Mouse (Mus musculus) kidney, embryonic 14.5 days (tissue): ENCODE measurements around the gene Foxo3. TPM values are rescaled to one million over a fixed set of nuclear protein-coding genes. Genes with fewer than 3 reads are reported as not detected.

Experiments
- ATAC-seq: fragments of 200-750 bp; cut with Nextera tagmentation; 2 replicates; pipeline ENCODE4 v1.8.0; 2017; ENCODE audit warnings: moderate number of reproducible peaks, mild to moderate bottlenecking, moderate TSS enrichment, moderate library complexity; ENCODE audit not compliant: low FRiP score, low TSS enrichment
- H3K27ac ChIP-seq: fragments of 300-500 bp; sonication (generic); 2 replicates; pipeline ENCODE4 v1.5.1; 2014; ENCODE audit warnings: low read depth, mild to moderate bottlenecking, low read length, moderate library complexity, mixed read lengths
- H3K27me3 ChIP-seq: fragments of 300-500 bp; sonication (generic); 2 replicates; pipeline ENCODE4 v1.6.1; 2014; ENCODE audit warnings: mild to moderate bottlenecking, low read length; ENCODE audit not compliant: control insufficient read depth, insufficient read depth
- H3K36me3 ChIP-seq: fragments of 300-500 bp; sonication (generic); 2 replicates; pipeline ENCODE4 v1.6.1; 2014; ENCODE audit warnings: low read length, mixed read lengths; ENCODE audit not compliant: control insufficient read depth, insufficient read depth
- H3K4me1 ChIP-seq: fragments of 300-500 bp; sonication (generic); 2 replicates; pipeline ENCODE4 v1.6.1; 2014; ENCODE audit warnings: low read length, mixed read lengths; ENCODE audit not compliant: control insufficient read depth, insufficient read depth
- H3K4me2 ChIP-seq: fragments of 300-500 bp; sonication (generic); replicated peaks from 2 replicates; pipeline ENCODE4 v1.6.1; 2014; ENCODE audit warnings: low read depth, mild to moderate bottlenecking, low read length
- H3K4me3 ChIP-seq: fragments of 300-500 bp; sonication (generic); 2 replicates; pipeline ENCODE4 v1.5.1; 2014; ENCODE audit warnings: mild to moderate bottlenecking, low read length
- H3K9ac ChIP-seq: fragments of 300-500 bp; sonication (generic); 2 replicates; pipeline ENCODE4 v1.6.1; 2014; ENCODE audit warnings: low read depth, mild to moderate bottlenecking, low read length, moderate library complexity
- H3K9me3 ChIP-seq: fragments of 300-500 bp; sonication (generic); 2 replicates; pipeline ENCODE4 v1.6.1; 2016; ENCODE audit warnings: low read length; ENCODE audit not compliant: control insufficient read depth
- WGBS: fragments of 180-500 bp; shearing (Covaris S2); extraction: QIAGEN DNeasy Blood & Tissue Kit; methylation state at CpG from one replicate; pipeline ENCODE4 v1.1.7; 2014; 5-methylcytosine and 5-hydroxymethylcytosine counted together
- polyA plus RNA-seq: library from polyadenylated mRNA; unstranded; fragments of >200 nt; fragmentation: Nextera tagmentation; extraction: Ambion mirVana; gene quantifications from 2 replicates; pipeline ENCODE4 v1.2.1, GENCODE M21; 2014

The Foxo3 gene
- polyA plus RNA-seq, 1 experiment from 2014 or later, result 8.2 TPM

DNA sequence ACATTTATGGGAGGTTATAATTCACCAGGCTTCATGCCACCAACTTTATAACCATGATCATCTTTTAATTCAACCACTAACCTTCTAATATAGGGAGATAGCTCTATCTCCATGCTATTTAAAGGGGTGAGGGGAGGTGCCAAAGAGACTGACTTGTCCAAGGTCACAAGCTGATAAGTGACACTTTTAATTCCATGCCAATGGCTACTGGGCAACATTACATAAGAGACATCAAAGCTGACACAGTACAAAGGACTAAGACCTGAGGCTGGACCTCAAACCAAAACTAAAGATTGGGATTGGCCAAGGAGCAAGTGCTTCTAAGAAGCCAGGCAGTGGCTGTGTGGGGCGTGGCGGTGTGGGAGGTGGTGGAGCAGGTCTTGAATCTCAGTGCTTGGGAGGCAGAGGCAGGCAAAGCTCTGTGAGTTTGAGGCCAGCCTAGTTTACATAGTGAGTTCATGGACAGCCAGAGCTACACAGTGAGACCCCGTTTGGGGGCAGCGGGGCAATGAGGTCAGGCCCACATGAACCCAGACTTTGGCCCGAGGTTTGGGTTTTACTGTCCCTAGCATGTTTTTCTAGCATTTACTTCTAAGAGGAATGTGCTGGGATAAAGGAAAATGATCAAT is 46.0 kb downstream of the Foxo3 start:
- Histone ChIP-seq H3K36me3 (no peaks in the 10 kb centered on the region; the same call in 1 of the 2 replicates), H3K9me3 (no peaks in the 10 kb centered on the region), H3K27me3 (no peaks in the 10 kb centered on the region), H3K4me1 (peaks cover 4% of the 10 kb centered on the region; the same call in 1 of the 2 replicates), H3K4me3 (no peak overlapping the region), H3K9ac (no peak overlapping the region), H3K27ac (no peak overlapping the region), H3K4me2 (no peak overlapping the region)
- 82% methylated on average over 5 of the region's 5 CpGs for WGBS
- ATAC-seq, result no peak

- ATAC-seq, result no peak
- no peaks in the 10 kb centered on the region; the same call in 1 of the 2 replicates for H3K4me1 ChIP-seq
- WGBS, result 62% methylated on average over 4 of the region's 4 CpGs
Measured at GRCm38 (mm10) chr10:42227751-42228241, 48.8 kb downstream of the Foxo3 start.

GRCm38 (mm10) chr10:42226176-42226575 is 50.4 kb downstream of the Foxo3 start:
- H3K4me1 ChIP-seq, result no peaks in the 10 kb centered on the region; the same call in 1 of the 2 replicates
- H3K9ac ChIP-seq, result no peak overlapping the region
- ATAC-seq, result no peak
- H3K27me3 ChIP-seq, result no peaks in the 10 kb centered on the region
- 92% methylated on average over 15 of the region's 15 CpGs for WGBS
- H3K9me3 ChIP-seq, result no peaks in the 10 kb centered on the region
- no peak overlapping the region for H3K4me3 ChIP-seq
- H3K4me2 ChIP-seq, result no peak overlapping the region
- H3K36me3 ChIP-seq, result no peaks in the 10 kb centered on the region; the same call in 1 of the 2 replicates
- H3K27ac ChIP-seq, result no peak overlapping the region

More at GRCm38 (mm10) chr10:42227751-42228241, 48.8 kb downstream of the Foxo3 start:
- Histone ChIP-seq H3K4me3 (no peak overlapping the region), H3K27me3 (no peaks in the 10 kb centered on the region), H3K27ac (no peak overlapping the region), H3K4me2 (no peak overlapping the region), H3K36me3 (no peaks in the 10 kb centered on the region; the same call in 1 of the 2 replicates), H3K9me3 (no peaks in the 10 kb centered on the region), H3K9ac (no peak overlapping the region)

DNA sequence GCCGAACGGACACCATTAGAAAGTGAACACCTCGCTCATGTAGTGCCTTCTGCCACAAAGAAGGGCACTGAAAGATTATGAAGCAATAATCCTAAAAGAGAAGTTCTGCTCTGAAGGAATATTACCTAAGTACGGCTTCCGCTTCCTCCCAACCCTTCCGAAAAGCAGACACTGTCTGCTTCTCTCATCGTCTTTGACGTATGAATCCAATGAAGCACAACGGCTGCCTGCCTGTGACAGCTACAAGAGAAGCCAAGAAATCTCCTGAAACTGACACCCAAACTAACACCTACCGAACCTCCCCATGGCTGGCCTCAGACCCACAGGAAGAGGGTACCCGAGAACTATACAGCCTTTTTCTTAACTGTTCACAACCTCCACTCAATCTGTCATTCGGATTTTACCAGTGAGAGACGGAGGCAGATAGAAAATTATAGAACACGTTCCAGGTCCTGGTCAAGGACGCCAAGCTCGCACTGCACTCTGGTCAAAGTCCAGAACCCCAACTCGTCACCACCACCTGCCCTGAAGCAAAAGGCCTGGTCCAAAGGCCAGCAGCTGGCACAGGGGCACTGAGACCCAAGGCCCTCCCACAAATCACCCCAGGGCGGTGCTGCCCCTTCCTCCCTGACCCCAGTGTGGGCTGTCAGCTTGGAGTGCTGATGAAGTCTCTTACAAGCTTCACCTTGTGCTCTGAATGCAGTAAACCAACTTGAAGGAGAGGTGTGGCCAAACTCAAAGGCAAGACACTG is 51.2 kb downstream of the Foxo3 start:
- H3K4me2 ChIP-seq, result no peak overlapping the region
- no peak for ATAC-seq
- H3K4me1 ChIP-seq, result peaks cover 5% of the 10 kb centered on the region; the same call in 1 of the 2 replicates
- H3K4me3 ChIP-seq, result no peak overlapping the region
- no peaks in the 10 kb centered on the region for H3K9me3 ChIP-seq
- WGBS, result 60% methylated on average over 18 of the region's 18 CpGs
- H3K36me3 ChIP-seq, result no peaks in the 10 kb centered on the region; the same call in 1 of the 2 replicates
- no peaks in the 10 kb centered on the region for H3K27me3 ChIP-seq
- H3K27ac ChIP-seq, result no peak overlapping the region
- H3K9ac ChIP-seq, result no peak overlapping the region

GRCm38 (mm10) chr10:42221996-42222395 is 54.6 kb downstream of the Foxo3 start:
- WGBS, result 69% methylated on average over 11 of the region's 11 CpGs
- H3K4me2 ChIP-seq, result no peak overlapping the region
- no peak for ATAC-seq
- no peak overlapping the region for H3K4me3 ChIP-seq
- H3K36me3 ChIP-seq, result no peaks in the 10 kb centered on the region; the same call in 1 of the 2 replicates
- no peaks in the 10 kb centered on the region for H3K27me3 ChIP-seq
- peaks cover 5% of the 10 kb centered on the region; the same call in 1 of the 2 replicates for H3K4me1 ChIP-seq
- no peaks in the 10 kb centered on the region for H3K9me3 ChIP-seq
- H3K9ac ChIP-seq, result no peak overlapping the region
- H3K27ac ChIP-seq, result no peak overlapping the region

GRCm38 (mm10) chr10:42221136-42221891 is 55.2 kb downstream of the Foxo3 start:
- H3K27ac ChIP-seq, result no peak overlapping the region
- no peak overlapping the region for H3K4me3 ChIP-seq
- no peaks in the 10 kb centered on the region for H3K27me3 ChIP-seq
- H3K4me1 ChIP-seq, result peaks cover 5% of the 10 kb centered on the region; the same call in 1 of the 2 replicates
- 75% methylated on average over 19 of the region's 19 CpGs for WGBS
- H3K9ac ChIP-seq, result no peak overlapping the region
- H3K9me3 ChIP-seq, result no peaks in the 10 kb centered on the region
- H3K36me3 ChIP-seq, result no peaks in the 10 kb centered on the region; the same call in 1 of the 2 replicates
- H3K4me2 ChIP-seq, result no peak overlapping the region
- no peak for ATAC-seq

DNA sequence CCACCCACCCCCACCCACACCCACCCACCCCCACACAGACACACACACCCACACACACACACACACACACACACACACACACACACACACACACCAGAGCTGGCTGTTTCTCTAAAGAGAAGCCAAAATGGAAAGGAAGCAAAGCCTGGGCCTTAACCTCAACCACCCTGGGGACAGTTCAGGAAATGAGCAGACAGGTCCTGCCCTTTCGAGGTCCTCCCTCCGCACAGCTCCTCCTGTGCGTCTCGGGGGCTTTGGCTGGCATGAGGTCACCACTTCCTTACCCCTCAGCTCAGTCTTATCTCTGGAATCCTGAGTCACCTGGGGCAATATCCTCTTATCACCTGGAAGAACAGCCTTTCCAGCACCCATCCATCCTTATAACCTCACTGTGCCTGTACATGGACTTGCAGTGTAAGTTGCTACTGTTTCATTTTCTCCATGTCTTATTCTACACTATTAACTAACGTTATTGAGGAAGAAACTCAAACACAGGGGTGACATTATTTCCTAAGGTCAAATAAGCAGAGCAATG is 56.1 kb downstream of the Foxo3 start:
- no peak for ATAC-seq
- WGBS, result 27% methylated on average over 5 of the region's 5 CpGs
- Histone ChIP-seq H3K4me1 (peaks cover 5% of the 10 kb centered on the region; the same call in 1 of the 2 replicates), H3K27me3 (no peaks in the 10 kb centered on the region), H3K4me3 (no peak overlapping the region), H3K27ac (no peak overlapping the region), H3K36me3 (no peaks in the 10 kb centered on the region), H3K9me3 (no peaks in the 10 kb centered on the region), H3K9ac (no peak overlapping the region), H3K4me2 (no peak overlapping the region)

DNA sequence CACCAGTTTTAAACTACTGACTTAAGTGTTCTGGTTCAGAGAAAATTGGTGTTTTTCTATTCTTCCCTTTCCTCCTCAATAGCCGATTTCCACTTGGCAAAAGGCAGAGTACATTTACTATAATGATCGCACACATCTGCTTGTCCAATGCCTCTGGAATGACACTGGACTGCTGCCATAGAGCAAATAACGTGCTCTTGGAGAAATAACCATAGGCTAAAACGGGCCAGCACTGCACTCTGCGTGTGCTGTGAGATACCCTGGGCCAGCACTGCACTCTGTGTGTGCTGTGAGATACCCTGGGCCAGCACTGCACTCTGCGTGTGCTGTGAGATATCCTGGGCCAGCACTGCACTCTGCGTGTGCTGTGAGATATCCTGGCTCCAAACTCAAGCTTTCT is 65.1 kb downstream of the Foxo3 start:
- no peak overlapping the region for H3K27ac ChIP-seq

More for the DNA sequence above, 65.1 kb downstream of the Foxo3 start:
- 75% methylated on average over 7 of the region's 7 CpGs for WGBS
- Histone ChIP-seq H3K4me3 (no peak overlapping the region), H3K9me3 (no peaks in the 10 kb centered on the region), H3K36me3 (no peaks in the 10 kb centered on the region), H3K4me1 (no peaks in the 10 kb centered on the region), H3K9ac (no peak overlapping the region), H3K4me2 (no peak overlapping the region), H3K27me3 (no peaks in the 10 kb centered on the region)
- ATAC-seq, result no peak
